Mouse (Mus musculus) embryonic fibroblast, embryonic 13.5 days (primary cell): ENCODE data around the gene Cd207.

ENCODE experiments used
- CTCF ChIP-seq: IDR thresholded peaks from 2 replicates; pipeline ENCODE4 v1.5.1; 2011; ENCODE audit warnings: mild to moderate bottlenecking, control low read depth, low read length, moderate library complexity, borderline replicate concordance; ENCODE audit not compliant: insufficient read depth
- POLR2A ChIP-seq: IDR thresholded peaks from 2 replicates; pipeline ENCODE4 v1.6.1; 2011; ENCODE audit warnings: low read depth, mild to moderate bottlenecking, control low read depth, low read length, moderate library complexity

DNA sequence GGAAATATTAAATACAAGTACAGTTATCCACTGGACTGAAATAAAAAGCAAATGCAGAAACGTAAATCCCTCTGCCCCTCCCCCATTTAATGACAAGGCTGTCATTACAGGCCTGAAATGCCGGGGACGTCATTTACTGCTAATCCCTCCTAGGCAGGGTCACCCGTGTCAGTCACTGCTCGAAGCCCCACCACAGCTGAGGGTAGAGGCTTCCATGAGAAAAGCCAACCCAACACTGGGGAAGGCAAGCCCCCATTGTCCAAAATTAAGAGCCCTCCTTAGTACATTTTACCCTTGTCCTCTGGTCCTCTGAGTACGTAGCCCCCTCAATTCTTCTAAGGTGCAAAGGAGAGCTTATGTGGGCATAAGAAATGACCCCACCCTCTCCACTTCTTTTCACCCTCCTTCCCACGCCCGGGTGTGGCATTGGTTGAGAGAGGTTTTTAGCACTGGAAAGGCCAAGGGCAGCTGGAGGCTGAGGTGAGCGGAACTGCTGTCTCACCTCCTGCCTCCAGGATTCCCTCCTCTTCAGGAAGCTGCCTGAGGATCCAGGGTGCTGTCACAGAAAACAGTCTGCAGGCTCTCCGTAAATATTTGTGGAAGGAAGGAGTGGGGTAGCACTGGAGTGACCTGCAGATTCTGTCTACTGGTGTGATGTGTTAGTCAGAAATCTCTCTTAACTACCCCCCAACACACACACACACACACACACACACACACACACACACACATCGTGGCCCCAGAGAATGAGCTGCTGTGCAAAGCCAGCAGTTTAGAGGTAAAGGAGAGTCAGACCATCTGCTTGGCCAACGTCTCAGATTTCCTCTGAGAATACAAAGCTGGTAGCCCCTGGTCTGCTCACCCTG, 35.8 kb upstream of the Cd207 start:
- no peak for TF ChIP-seq CTCF
- no peak for TF ChIP-seq POLR2A
